Mouse (Mus musculus) lung, postnatal 4 days (tissue): ENCODE measurements around the gene Rbm25.

ENCODE experiments used
- DNase-seq, 2 experiments: peaks; one replicate each; pipeline ENCODE4 v3.0.0; 2021

The Rbm25 gene

GRCm38 (mm10) chr12:83651414-83651813, 20.4 kb downstream of the Rbm25 start:
- no peak for DNase-seq

- no peak for DNase-seq
Measured at GRCm38 (mm10) chr12:83685466-83685865, 54.4 kb downstream of the Rbm25 start.

- no peak for DNase-seq
Measured at GRCm38 (mm10) chr12:83686575-83687350, 55.7 kb downstream of the Rbm25 start.

GRCm38 (mm10) chr12:83687934-83688315, 56.9 kb downstream of the Rbm25 start, which contains the start of gene Psen1:
Gene Psen1 (plus strand): TSS chr12:83688152.
- peak; percentile 96 for DNase-seq

GRCm38 (mm10) chr12:83688316-83689086, 57.5 kb downstream of the Rbm25 start:
- DNase-seq: no peak

- peak in 1 of 2 experiments; percentile 10 for DNase-seq
Measured at GRCm38 (mm10) chr12:83689087-83689432, 58.0 kb downstream of the Rbm25 start.

GRCm38 (mm10) chr12:83694011-83694410, 63.0 kb downstream of the Rbm25 start:
- DNase-seq: no peak

GRCm38 (mm10) chr12:83694669-83695068, 63.6 kb downstream of the Rbm25 start:
- no peak for DNase-seq

- no peak for DNase-seq
Measured at GRCm38 (mm10) chr12:83698637-83699036, 67.6 kb downstream of the Rbm25 start.

- no peak for DNase-seq
Measured at GRCm38 (mm10) chr12:83701608-83702007, 70.6 kb downstream of the Rbm25 start.

- no peak for DNase-seq
Measured at GRCm38 (mm10) chr12:83702796-83703195, 71.8 kb downstream of the Rbm25 start.

- DNase-seq: no peak
Measured at GRCm38 (mm10) chr12:83706951-83707350, 75.9 kb downstream of the Rbm25 start.

GRCm38 (mm10) chr12:83708160-83709092, 77.4 kb downstream of the Rbm25 start:
- no peak for DNase-seq

- no peak for DNase-seq
Measured at GRCm38 (mm10) chr12:83709934-83710333, 78.9 kb downstream of the Rbm25 start.

GRCm38 (mm10) chr12:83713749-83714148, 82.7 kb downstream of the Rbm25 start:
- peak in 1 of 2 experiments; percentile 35 for DNase-seq

- DNase-seq: no peak
Measured at GRCm38 (mm10) chr12:83716416-83717184, 85.6 kb downstream of the Rbm25 start.

- no peak for DNase-seq
Measured at GRCm38 (mm10) chr12:83719431-83719830, 88.4 kb downstream of the Rbm25 start.

- DNase-seq: no peak
Measured at GRCm38 (mm10) chr12:83721281-83721680, 90.2 kb downstream of the Rbm25 start.

GRCm38 (mm10) chr12:83723037-83723436, 92.0 kb downstream of the Rbm25 start:
- DNase-seq: no peak

GRCm38 (mm10) chr12:83726510-83727308, 95.7 kb downstream of the Rbm25 start:
- DNase-seq: no peak

- DNase-seq: no peak
Measured at GRCm38 (mm10) chr12:83732225-83732624, 101.2 kb downstream of the Rbm25 start.
